Mouse (Mus musculus): ENCODE data around the gene Pard3.

The Pard3 gene

DNA sequence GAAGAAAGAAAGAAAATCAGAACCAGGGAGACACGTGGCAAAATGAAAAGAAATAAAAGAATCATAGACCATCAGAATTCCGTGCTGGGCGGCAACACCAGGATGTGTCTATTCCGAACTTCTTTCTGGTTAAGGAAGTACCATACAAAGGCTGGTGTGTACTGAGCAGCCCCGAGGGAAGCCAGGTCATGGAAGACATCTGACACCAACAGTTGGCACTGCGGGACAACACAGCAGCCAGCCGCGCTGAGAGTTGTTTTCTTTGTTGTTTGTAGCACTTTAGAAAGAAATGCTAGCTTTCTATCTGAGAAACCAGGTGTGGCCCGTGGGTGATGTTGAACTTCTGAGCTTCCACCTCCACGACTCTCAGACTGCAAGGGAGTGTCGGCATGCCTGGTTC is 274.5 kb downstream of the Pard3 start:
- no peak for DNase-seq (ENCODE audit: low read depth, low spot score)

DNA sequence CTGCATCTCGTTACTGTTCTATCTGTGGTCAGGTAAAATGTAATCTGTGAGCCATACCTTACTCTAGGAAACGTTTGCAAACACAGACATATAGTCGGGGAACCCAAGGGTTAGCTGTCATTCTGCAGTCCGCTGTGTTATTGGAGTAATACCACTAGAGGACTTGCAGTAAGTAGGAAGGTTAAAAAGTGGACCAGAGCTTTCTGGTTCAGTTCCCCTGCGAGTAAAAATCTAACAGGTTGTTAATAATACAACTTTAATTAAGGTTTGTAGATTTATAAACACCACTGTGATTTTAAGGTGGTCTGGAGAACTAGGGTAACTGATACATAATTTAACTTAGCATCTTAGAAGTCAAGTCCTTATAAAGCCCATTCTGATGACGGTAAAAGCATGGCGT is 277.4 kb downstream of the Pard3 start:
- DNase-seq (ENCODE audit: low read depth, low spot score) = no peak

DNA sequence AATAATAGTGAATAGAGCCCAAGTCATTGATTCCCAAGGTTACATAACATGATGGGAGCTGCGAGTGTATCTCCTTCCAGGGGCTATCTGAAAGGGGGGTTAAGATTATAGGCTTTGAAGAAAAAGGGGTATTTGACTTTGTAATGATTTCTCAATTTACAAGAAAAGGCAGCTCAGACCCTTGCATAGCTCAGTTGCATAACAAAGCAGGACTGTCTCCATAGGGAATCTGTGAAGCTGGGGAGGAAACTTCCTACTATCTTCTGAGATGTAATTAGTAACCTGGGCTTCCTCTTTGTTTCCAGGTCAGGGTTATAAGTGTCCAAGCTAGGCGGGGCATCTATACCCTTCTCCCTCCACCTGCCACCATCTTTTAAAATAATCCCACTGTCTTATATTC is 279.4 kb downstream of the Pard3 start:
- no peak for DNase-seq (ENCODE audit: low read depth, low spot score)

DNA sequence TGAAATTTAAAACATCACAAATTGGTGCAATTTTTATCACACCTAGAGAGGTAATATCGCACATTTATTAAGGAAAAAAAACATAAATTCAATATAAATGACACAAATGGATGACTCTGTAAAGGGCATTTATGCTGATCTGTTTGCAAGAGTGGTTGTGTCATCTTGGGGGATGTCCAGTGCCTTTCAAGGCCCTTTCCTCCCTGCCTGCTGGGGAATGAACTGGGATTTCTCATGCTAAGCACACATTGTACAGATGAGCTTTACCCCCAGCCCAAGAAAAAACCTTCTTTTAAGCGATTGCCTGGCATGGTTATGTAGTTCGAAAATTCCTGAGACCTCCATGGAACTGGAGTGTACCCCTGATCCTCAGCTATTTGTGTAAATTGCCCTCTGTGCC is 280.7 kb downstream of the Pard3 start:
- DNase-seq (ENCODE audit: low read depth, low spot score) = no peak

DNA sequence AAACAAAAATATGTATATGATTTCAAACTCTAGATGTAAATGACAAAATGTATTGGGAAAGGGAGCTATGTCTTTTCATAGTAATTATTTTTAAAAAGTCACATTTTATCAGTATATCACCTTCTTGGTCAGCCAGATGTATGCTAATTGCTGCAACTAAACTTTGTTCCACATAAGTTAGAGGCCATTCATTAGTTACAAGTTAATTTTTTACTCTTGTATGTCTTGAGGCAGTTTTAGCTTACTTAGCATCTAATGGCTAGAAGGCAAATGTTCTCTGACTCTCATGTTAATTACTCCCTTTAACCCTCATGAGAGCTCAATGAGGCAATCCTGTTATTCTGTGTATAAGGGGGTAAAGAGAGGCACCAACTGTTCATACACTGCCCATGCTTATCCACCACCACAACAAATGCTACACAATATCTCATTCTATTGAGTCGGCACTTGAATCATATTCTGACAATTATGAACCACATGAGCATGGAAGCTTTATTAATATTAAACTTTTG is 282.3 kb downstream of the Pard3 start:
- no peak for DNase-seq (ENCODE audit: low read depth, low spot score)

DNA sequence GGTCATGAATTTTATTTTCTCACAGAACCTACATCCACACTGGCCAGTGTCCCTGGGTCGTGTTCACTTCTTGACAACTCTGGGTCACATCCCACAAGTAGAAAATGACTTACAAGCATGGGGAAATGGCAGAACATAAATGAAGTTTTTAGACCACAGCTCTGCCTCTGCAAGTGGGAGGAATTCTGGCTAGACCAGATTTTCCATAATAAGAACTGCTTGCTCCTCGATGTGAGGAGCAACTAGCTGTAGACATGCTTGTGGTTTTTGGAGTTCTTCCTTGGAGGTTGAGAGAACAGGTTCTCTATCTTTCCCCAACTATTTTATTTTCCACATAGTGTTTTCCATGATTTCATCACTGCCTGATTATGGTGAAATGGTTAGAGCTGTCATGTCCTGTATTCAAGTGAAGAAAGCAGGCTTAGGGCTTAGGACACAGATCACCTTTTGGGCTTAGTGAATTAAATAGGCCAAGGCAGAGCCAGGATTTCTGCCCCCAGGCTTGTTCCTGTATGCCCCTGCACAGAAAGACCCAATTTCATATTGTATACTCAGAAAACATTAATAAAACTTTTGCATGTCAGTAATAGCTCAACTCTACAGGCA is 284.3 kb downstream of the Pard3 start:
- DNase-seq (ENCODE audit: low read depth, low spot score) = no peak

DNA sequence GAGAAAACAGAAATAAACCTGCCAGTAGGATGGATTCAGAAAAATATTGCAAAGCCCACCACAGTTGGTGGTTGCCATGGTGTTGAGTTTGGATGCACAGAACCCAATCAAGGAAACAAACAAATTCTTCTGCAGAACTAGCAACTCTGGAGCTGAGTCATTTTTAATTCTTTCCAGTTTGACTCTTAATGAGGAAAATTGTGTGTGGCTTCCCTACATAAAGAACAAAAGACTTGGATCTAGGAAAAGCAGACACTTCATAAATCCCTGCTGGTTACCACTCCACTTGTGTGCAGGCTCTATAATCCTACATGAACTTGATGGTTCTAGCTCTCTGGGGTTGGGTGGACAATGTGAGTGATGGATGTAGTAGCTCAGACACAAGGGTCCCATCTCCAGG is 298.1 kb downstream of the Pard3 start:
- DNase-seq (ENCODE audit: low read depth, low spot score) = no peak

DNA sequence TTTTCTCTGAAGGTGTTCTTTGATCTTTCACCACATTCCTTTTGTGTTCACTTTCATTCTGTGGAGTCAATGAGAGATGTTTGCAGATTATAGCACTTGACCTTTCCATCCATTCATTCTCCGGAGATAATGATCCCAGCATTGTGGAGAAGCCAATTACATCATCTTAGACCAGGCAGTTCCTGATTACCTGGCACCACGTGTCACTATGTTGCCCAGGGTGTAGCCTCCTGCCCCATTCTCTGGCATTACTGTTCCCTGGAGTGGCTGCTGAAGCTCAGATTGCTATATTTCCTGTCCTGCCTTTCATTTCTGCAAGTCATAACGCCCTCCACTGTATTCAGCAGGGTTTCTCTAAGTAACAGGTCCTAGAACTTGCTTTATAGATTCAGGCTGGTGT is 304.7 kb downstream of the Pard3 start:
- DNase-seq (ENCODE audit: low read depth, low spot score) = no peak

DNA sequence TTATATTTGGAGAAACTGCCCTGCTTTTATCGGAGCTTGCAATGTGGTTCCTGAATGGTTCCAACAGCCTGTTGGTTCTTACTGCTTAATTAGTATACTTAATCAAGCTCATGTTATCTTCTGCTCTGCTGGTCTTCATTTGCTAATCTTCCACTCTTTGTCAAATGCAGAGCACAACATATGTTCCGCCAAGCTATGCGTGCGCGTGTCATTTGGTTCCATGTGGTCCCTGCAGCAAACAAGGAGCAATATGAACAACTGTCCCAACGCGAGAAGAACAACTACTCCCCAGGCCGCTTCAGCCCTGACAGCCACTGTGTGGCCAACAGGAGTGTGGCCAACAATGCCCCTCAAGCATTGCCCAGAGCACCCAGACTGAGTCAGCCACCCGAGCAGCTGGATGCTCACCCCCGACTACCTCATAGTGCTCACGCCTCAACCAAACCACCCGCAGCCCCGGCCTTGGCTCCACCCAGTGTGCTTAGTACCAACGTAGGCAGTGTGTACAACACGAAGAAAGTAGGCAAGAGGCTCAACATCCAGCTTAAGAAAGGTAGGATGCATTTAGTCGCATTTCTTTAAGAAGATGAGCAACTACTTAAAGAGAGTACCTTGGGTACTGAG is 307.7 kb downstream of the Pard3 start:
- no peak for DNase-seq (ENCODE audit: low read depth, low spot score)

DNA sequence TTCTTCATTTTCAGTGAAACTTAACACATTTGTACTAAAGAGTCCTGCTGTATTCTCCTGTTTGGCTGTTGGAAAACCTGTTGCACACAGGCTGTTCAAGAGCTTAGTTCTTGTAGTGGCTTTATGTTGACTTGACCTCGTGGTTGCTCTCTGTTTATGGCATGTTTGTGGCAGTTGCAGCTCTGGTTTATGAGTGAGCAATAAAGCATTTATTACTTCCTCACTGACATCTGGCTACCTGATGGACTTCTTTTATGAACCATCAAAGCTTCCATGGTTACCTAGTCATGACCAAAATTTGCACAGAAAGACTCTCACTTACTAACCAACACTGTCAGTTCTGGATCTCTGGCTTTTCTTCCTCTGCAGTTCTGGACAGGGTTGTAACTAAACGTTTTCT is 314.1 kb downstream of the Pard3 start:
- DNase-seq (ENCODE audit: low read depth, low spot score) = no peak

DNA sequence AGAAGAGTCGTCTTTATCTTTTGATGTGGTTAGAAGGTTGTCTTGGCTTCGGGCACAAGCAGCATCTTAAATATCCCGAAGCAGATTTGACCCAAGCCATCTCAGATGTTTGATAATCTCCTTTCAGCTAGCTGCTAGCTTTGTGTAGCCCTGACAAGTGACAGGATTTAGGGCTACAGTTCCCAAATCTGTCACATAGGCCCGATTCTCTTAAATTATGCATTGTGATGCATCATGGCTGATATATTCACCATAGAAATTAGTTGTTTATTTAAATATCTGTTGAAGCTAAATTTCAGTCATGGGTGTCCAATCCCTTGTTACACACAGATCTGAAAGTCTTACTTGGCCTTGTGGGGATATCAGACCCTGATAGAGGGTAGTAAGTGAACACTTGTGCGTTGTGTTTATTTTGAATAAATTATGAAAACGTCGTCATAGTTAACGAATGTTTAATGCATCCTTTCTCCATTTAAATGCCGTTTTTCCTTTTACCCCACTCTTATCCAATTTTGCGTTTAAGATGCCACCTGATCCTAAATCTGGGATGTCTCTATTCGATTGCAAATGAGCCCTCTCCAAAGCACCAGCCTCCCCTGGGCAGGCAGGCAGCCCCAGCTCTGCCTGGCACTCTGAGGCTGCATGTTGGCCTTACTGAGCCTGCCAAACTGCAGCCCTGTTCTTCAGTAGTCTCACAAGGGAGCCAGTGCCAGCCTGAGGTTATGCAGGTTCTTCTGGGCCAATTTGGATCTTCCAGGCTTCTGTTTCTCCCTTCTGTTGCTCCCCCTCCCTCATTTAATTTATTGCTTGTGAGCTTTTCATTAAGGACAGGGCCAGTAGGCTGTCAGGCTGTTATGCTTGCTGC is 315.5 kb downstream of the Pard3 start:
- no peak for DNase-seq (ENCODE audit: low read depth, low spot score)

DNA sequence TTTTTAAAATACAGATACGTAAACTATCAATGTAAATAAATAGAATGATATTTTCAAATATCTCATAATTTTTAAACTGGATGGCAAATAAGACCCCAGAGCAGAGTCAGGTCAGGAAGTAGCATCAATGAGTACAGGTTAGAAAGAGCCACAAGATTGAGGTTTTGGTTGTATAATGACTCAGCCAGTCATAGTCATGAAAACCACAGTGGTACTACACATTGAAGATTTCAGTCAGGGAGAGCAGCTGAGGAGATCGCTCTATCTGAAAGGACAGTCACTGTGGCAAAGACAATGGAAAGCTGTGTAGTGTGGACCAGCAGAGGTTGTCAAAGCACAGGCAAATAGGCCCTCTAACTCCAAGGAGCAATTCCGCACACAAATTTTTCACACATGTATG is 317.6 kb downstream of the Pard3 start:
- DNase-seq (ENCODE audit: low read depth, low spot score) = no peak

DNA sequence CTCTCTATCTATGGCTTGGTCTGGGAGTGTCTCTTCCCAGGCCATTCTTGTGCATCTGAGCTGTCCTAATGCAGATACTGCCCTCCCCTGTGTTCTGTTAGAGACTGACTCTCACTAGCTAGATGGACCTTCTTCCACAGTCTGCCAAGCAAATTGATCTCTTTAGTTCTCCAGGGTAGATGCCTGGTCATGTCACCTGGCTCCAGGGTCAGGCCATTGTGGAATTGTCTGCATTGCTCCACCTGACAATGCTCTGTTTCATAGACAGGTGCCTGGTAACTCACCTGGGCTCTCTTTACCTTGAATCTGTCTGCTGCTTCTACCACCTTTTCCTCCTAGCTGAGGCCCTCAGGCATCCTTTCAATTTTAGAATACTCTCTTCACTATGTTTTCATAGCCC is 329.0 kb downstream of the Pard3 start:
- DNase-seq (ENCODE audit: low read depth, low spot score) = no peak

DNA sequence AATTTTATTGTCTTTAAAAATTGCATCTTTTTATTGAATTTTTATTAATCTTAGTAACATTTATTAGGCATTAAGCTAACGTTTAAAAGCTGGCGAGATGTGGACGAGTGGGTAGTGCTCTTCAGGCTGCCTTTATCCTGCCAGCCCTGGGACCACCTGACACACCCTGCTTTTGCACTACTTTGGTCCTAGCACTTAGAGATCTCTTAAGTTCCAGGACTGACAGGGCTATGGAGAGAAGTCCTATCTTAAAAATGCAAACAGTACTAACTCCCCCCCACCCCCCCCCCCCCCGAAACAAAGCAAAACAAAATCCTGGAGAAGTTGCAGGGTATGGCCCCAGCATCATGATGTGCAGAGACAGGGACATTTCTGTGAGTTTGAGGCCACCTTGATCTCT is 331.8 kb downstream of the Pard3 start:
- DNase-seq (ENCODE audit: low read depth, low spot score) = no peak

DNA sequence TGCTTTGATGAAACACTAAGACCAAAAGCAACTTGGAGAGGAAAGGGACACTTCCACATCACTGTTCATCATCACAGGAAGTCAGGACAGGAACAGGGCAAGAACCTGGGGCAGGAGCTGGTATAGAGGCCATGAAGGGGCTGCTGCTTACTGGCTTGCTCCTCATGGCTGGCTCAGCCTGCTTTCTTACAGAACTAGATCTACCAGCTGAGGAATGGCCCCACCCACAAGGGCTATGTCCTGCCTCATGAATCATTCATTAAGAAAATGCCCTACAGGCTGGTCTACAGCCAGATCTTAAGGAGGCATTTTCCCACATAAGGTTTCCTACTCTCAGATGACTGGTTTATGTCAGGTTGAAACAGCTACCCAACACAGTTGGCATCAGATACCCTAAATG is 342.1 kb downstream of the Pard3 start:
- no peak for DNase-seq (ENCODE audit: low read depth, low spot score)

DNA sequence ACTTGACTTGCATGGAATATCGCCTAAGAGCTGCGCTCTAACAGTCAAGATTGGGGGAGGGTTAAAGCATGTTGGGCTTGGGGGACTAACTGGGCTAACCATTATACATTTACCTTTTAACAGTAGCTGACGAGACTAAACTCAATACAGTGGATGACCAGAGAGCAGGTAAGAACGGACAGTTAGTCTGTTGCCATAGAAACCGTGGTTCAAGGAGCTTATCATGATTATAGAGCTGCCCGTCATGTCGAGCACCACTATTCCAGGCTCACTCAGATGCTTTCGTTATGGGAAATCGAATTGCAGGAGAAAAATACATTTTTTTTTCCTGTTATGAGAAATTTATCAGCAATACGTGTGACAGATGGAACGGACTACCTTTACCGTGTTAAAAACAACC is 346.9 kb downstream of the Pard3 start:
- DNase-seq (ENCODE audit: low read depth, low spot score) = no peak

DNA sequence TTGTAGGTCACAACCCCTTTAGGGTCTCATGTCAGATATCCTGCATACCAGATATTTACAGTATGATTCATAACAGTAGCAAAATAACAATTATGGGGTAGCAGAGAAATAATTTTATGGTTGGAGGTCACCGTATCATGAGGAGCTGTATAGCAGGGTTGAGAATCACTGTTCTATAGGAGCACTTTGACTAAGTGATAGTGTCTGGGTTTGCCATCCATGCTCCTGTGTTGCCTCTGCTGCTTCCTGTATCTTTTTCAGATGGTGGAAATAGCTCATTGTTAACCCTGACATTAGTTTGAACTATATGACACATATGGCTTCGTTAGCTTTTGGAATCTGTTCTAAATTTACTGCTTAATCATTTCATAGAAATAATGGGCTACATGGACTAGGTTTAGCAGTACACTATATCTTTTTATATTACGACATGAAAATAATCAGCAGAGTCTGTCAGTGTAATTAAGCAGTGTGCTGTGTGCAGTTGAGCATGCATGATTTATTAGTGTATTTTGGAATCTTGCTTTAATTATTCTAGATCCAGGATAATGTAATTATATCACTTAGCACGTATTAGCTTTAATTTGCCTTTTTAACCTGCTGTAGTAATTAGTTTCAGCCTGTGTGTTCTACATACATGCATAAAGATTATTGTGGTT is 347.6 kb downstream of the Pard3 start:
- DNase-seq (ENCODE audit: low read depth, low spot score) = no peak

DNA sequence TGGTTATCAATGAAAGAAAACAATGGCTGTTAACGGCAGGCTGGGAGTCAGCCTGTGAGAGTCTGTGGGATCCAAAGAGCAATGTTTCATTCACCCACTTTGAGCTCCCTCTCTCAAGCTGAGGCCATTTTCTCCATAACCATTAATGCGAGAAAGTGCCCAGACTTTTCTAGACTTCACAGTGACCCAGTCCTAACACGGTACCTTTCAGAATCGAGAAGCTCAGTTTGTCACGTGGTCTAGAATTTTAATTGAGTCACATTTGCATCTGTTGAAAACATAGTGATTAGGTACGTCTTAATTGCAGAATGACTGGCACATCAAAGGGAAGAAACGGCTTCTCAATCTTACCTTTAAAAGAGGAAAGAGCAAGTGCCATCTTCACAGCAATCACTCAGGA is 359.3 kb downstream of the Pard3 start:
- no peak for DNase-seq (ENCODE audit: low read depth, low spot score)

DNA sequence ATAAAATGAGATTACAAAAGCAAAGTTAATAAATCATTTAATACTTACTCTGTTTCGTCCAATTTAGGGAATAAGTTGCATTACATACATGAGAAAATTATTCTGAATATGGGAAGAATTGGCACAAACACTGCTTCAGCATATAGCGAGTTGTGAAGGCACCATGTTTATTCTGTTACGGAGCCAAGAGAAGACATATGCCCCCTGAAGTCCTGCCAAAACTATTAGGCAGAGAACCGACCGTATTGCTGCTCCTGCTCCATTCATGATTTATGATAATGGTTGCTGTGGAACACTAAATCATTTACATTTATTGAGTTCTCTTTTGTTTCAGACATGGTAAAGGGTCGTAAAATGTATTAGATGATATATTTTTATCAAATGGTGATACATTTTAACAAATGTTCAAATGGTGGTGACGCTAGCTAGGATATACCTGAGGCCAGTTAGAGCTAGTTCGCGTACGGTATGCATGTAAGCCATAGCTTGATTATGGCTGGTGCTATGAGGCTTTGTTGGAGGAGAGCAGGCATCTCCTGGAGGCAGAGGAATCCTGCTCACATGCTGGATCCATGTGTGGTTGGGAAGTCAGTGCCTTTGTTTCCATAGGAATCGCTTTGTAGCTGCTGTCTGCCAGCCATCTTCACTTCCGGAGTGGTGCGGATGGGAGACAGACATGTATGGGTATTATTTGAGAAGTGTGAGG is 360.7 kb downstream of the Pard3 start:
- DNase-seq (ENCODE audit: low read depth, low spot score) = no peak

DNA sequence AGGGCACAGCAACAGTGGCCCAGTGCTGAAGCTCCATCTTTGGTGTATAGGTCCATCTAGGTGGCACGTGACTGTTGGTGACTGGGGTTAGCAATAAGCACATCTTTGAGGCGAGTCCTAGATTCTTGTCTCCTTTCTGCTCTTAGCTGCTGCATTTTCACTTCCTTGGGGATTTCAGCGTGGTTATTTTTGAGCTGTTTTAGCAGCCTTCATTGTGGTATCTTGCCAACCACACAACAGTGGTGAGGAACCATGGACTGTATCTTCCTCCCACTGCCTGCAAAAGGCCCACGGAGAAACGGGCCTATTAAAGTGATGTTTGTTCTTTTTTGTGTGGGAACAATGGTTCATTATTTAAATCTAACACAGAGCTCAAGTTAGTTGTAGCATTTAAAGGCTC is 363.2 kb downstream of the Pard3 start:
- no peak for DNase-seq (ENCODE audit: low read depth, low spot score)

DNA sequence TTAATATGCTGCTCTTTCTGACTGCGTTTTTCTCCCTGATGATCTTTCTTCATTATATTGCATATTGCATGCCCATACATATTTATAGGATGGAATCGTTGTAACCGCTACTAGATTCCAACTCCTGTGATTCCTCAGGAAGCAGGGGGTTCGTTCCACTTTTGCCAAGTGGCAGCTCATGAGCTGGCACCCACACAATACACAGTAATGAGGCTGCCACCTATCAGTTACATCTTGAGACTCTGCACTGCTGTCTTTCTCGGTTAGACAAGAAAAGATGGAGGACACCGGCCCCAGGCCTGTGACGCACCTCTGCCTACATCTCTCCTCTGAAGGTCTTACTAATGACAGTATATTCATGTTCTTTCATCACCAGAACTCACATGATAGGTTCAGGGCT is 364.3 kb downstream of the Pard3 start:
- DNase-seq (ENCODE audit: low read depth, low spot score) = no peak

DNA sequence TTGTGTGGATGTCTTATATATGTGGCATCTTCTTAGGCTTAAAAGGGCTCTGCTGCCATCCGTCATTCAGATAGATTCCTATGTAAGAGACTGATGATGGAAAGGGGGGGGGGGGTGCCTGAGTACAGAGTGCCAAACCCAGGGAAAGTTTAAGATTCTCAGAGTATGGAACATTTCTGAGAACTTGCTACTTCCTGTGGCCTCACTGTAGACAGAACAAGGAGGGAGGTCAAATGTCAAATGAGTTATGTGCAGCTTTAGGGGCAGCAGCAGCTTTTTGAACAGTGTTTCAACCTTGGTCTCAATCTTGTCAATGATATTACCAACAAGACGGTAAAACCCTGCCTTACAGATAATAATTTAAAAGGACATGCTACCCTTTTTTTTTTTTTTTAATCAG is 367.5 kb downstream of the Pard3 start:
- DNase-seq (ENCODE audit: low read depth, low spot score) = no peak

Measured in WW6 (cell line).